Mouse (Mus musculus): ENCODE data around the gene Rnasel. TPM values are rescaled to one million over a fixed set of nuclear protein-coding genes. Genes with fewer than 3 reads are reported as not detected.

Rnasel gene
- 1.4 and 2.2 TPM in 2 replicates for polyA plus RNA-seq (2012)

- no peak for TF ChIP-seq GATA1 (IDR thresholded peaks at IDR 0.05; ENCODE audit: low read length)
Measured at GRCm38 (mm10) chr1:153749211-153749801, at the start of gene Rnasel. TSS of gene Rnasel (plus strand) at chr1:153749426.

- no peak for TF ChIP-seq GATA1 (IDR thresholded peaks at IDR 0.05; ENCODE audit: low read length)
Measured at GRCm38 (mm10) chr1:153700448-153701063, 48.7 kb upstream of the Rnasel start.

GRCm38 (mm10) chr1:153701461-153701860 lies 47.8 kb upstream of the Rnasel start:
- no peak for TF ChIP-seq GATA1 (IDR thresholded peaks at IDR 0.05; ENCODE audit: low read length)

- TF ChIP-seq GATA1 (IDR thresholded peaks at IDR 0.05; ENCODE audit: low read length), result no peak
Measured at GRCm38 (mm10) chr1:153702166-153702852, 46.9 kb upstream of the Rnasel start.

GRCm38 (mm10) chr1:153702853-153703410 lies 46.3 kb upstream of the Rnasel start:
- no peak for TF ChIP-seq GATA1 (IDR thresholded peaks at IDR 0.05; ENCODE audit: low read length)

- TF ChIP-seq GATA1 (IDR thresholded peaks at IDR 0.05; ENCODE audit: low read length), result no peak
Measured at GRCm38 (mm10) chr1:153703445-153703991, 45.7 kb upstream of the Rnasel start.

- TF ChIP-seq GATA1 (IDR thresholded peaks at IDR 0.05; ENCODE audit: low read length), result no peak
Measured at GRCm38 (mm10) chr1:153704174-153704573, 45.1 kb upstream of the Rnasel start.

GRCm38 (mm10) chr1:153704996-153705395 lies 44.2 kb upstream of the Rnasel start:
- TF ChIP-seq GATA1 (IDR thresholded peaks at IDR 0.05; ENCODE audit: low read length), result no peak

GRCm38 (mm10) chr1:153708626-153709025 lies 40.6 kb upstream of the Rnasel start:
- TF ChIP-seq GATA1 (IDR thresholded peaks at IDR 0.05; ENCODE audit: low read length), result no peak

GRCm38 (mm10) chr1:153709451-153709850 lies 39.8 kb upstream of the Rnasel start:
- TF ChIP-seq GATA1 (IDR thresholded peaks at IDR 0.05; ENCODE audit: low read length), result no peak

GRCm38 (mm10) chr1:153711544-153712262 lies 37.5 kb upstream of the Rnasel start:
- no peak for TF ChIP-seq GATA1 (IDR thresholded peaks at IDR 0.05; ENCODE audit: low read length)

GRCm38 (mm10) chr1:153712633-153713032 lies 36.6 kb upstream of the Rnasel start:
- no peak for TF ChIP-seq GATA1 (IDR thresholded peaks at IDR 0.05; ENCODE audit: low read length)

- no peak for TF ChIP-seq GATA1 (IDR thresholded peaks at IDR 0.05; ENCODE audit: low read length)
Measured at GRCm38 (mm10) chr1:153717990-153718389, 31.2 kb upstream of the Rnasel start.

GRCm38 (mm10) chr1:153720935-153721334 lies 28.3 kb upstream of the Rnasel start:
- TF ChIP-seq GATA1 (IDR thresholded peaks at IDR 0.05; ENCODE audit: low read length), result no peak

- no peak for TF ChIP-seq GATA1 (IDR thresholded peaks at IDR 0.05; ENCODE audit: low read length)
Measured at GRCm38 (mm10) chr1:153721565-153722310, 27.5 kb upstream of the Rnasel start.
